Mouse (Mus musculus): ENCODE results near the gene Alox12. TPM values are rescaled to one million over a fixed set of nuclear protein-coding genes. Genes with fewer than 3 reads are reported as not detected.

The Alox12 gene
- polyA plus RNA-seq, 1 experiment = 1.2 TPM

GRCm38 (mm10) chr11:70271641-70272040, 16.5 kb upstream of the Alox12 start:
- no peak for TF ChIP-seq CTCF (IDR thresholded peaks at IDR 0.05; ENCODE audit: borderline replicate concordance, control insufficient read depth, extremely low read depth, insufficient read depth, low read length, poor library complexity)
- no peak for TF ChIP-seq POLR2A (IDR thresholded peaks at IDR 0.05; ENCODE audit: control insufficient read depth, extremely low read depth, insufficient read depth, low read length, poor library complexity)
- Histone ChIP-seq H3K27ac (ENCODE audit: control insufficient read depth, insufficient read depth, low read length) (no peak overlapping the region), H3K4me3 (ENCODE audit: control insufficient read depth, insufficient read depth, low read length) (no peak overlapping the region), H3K36me3 (ENCODE audit: control insufficient read depth, insufficient read depth, low read length) (no peaks in the 10 kb centered on the region), H3K4me1 (replicated peaks; ENCODE audit: control insufficient read depth, insufficient read depth, low read length) (peaks cover 4% of the 10 kb centered on the region), H3K27me3 (ENCODE audit: control insufficient read depth, insufficient read depth, low read length) (no peaks in the 10 kb centered on the region)
- WGBS = 93% methylated on average over 7 of the region's 7 CpGs
- no peak for DNase-seq

- Histone ChIP-seq H3K4me1 (replicated peaks; ENCODE audit: control insufficient read depth, insufficient read depth, low read length) (peaks cover 22% of the 10 kb centered on the region), H3K27ac (ENCODE audit: control insufficient read depth, insufficient read depth, low read length) (peak overlapping the region; percentile 91), H3K27me3 (ENCODE audit: control insufficient read depth, insufficient read depth, low read length) (no peaks in the 10 kb centered on the region), H3K4me3 (ENCODE audit: control insufficient read depth, insufficient read depth, low read length) (no peak overlapping the region), H3K36me3 (ENCODE audit: control insufficient read depth, insufficient read depth, low read length) (no peaks in the 10 kb centered on the region)
- TF ChIP-seq CTCF (IDR thresholded peaks at IDR 0.05; ENCODE audit: borderline replicate concordance, control insufficient read depth, extremely low read depth, insufficient read depth, low read length, poor library complexity) (no peak), POLR2A (IDR thresholded peaks at IDR 0.05; ENCODE audit: control insufficient read depth, extremely low read depth, insufficient read depth, low read length, poor library complexity) (no peak)
- no peak for DNase-seq
- WGBS = 94% methylated on average over 1 of the region's 1 CpGs
These were observed 11.3 kb upstream of the Alox12 start for GRCm38 (mm10) chr11:70266405-70266804.

GRCm38 (mm10) chr11:70265819-70266218, 10.7 kb upstream of the Alox12 start:
- WGBS = 64% methylated on average over 4 of the region's 4 CpGs
- Histone ChIP-seq H3K27me3 (ENCODE audit: control insufficient read depth, insufficient read depth, low read length) (no peaks in the 10 kb centered on the region), H3K4me3 (ENCODE audit: control insufficient read depth, insufficient read depth, low read length) (no peak overlapping the region), H3K27ac (ENCODE audit: control insufficient read depth, insufficient read depth, low read length) (peak overlapping the region; percentile 91), H3K4me1 (replicated peaks; ENCODE audit: control insufficient read depth, insufficient read depth, low read length) (peaks cover 22% of the 10 kb centered on the region), H3K36me3 (ENCODE audit: control insufficient read depth, insufficient read depth, low read length) (no peaks in the 10 kb centered on the region)
- no peak for DNase-seq
- TF ChIP-seq CTCF (IDR thresholded peaks at IDR 0.05; ENCODE audit: borderline replicate concordance, control insufficient read depth, extremely low read depth, insufficient read depth, low read length, poor library complexity) (no peak), POLR2A (IDR thresholded peaks at IDR 0.05; ENCODE audit: control insufficient read depth, extremely low read depth, insufficient read depth, low read length, poor library complexity) (no peak)

- WGBS = 6% methylated on average over 3 of the region's 3 CpGs
- peak; percentile 48 for DNase-seq
- no peak for TF ChIP-seq POLR2A (IDR thresholded peaks at IDR 0.05; ENCODE audit: control insufficient read depth, extremely low read depth, insufficient read depth, low read length, poor library complexity)
- TF ChIP-seq CTCF (IDR thresholded peaks at IDR 0.05; ENCODE audit: borderline replicate concordance, control insufficient read depth, extremely low read depth, insufficient read depth, low read length, poor library complexity) = no peak
- H3K4me1 ChIP-seq (replicated peaks; ENCODE audit: control insufficient read depth, insufficient read depth, low read length) = peaks cover 22% of the 10 kb centered on the region
- H3K27me3 ChIP-seq (ENCODE audit: control insufficient read depth, insufficient read depth, low read length) = no peaks in the 10 kb centered on the region
- no peaks in the 10 kb centered on the region for H3K36me3 ChIP-seq (ENCODE audit: control insufficient read depth, insufficient read depth, low read length)
- no peak overlapping the region for H3K4me3 ChIP-seq (ENCODE audit: control insufficient read depth, insufficient read depth, low read length)
- peak overlapping the region; percentile 91 for H3K27ac ChIP-seq (ENCODE audit: control insufficient read depth, insufficient read depth, low read length)
These were observed 10.1 kb upstream of the Alox12 start for GRCm38 (mm10) chr11:70265252-70265651.

- no peak for DNase-seq
- peaks cover 8% of the 10 kb centered on the region; the same call in 1 of the 2 replicates for H3K27me3 ChIP-seq (ENCODE audit: control insufficient read depth, insufficient read depth, low read length)
- no peak overlapping the region for H3K27ac ChIP-seq (ENCODE audit: control insufficient read depth, insufficient read depth, low read length)
- 97% methylated on average over 4 of the region's 4 CpGs for WGBS
- H3K4me1 ChIP-seq (replicated peaks; ENCODE audit: control insufficient read depth, insufficient read depth, low read length) = peaks cover 12% of the 10 kb centered on the region
- TF ChIP-seq CTCF (IDR thresholded peaks at IDR 0.05; ENCODE audit: borderline replicate concordance, control insufficient read depth, extremely low read depth, insufficient read depth, low read length, poor library complexity) = no peak
- no peak for TF ChIP-seq POLR2A (IDR thresholded peaks at IDR 0.05; ENCODE audit: control insufficient read depth, extremely low read depth, insufficient read depth, low read length, poor library complexity)
- H3K36me3 ChIP-seq (ENCODE audit: control insufficient read depth, insufficient read depth, low read length) = no peaks in the 10 kb centered on the region
- no peak overlapping the region for H3K4me3 ChIP-seq (ENCODE audit: control insufficient read depth, insufficient read depth, low read length)
These were observed 3.9 kb upstream of the Alox12 start for GRCm38 (mm10) chr11:70259035-70259434.

GRCm38 (mm10) chr11:70254337-70254736, 816 bp downstream of the Alox12 start:
- no peak for DNase-seq
- Histone ChIP-seq H3K4me3 (ENCODE audit: control insufficient read depth, insufficient read depth, low read length) (no peak overlapping the region), H3K27me3 (ENCODE audit: control insufficient read depth, insufficient read depth, low read length) (peaks cover 15% of the 10 kb centered on the region), H3K4me1 (replicated peaks; ENCODE audit: control insufficient read depth, insufficient read depth, low read length) (peaks cover 14% of the 10 kb centered on the region), H3K36me3 (ENCODE audit: control insufficient read depth, insufficient read depth, low read length) (no peaks in the 10 kb centered on the region), H3K27ac (ENCODE audit: control insufficient read depth, insufficient read depth, low read length) (no peak overlapping the region)
- 7% methylated on average over 18 of the region's 18 CpGs for WGBS
- TF ChIP-seq CTCF (IDR thresholded peaks at IDR 0.05; ENCODE audit: borderline replicate concordance, control insufficient read depth, extremely low read depth, insufficient read depth, low read length, poor library complexity) (no peak), POLR2A (IDR thresholded peaks at IDR 0.05; ENCODE audit: control insufficient read depth, extremely low read depth, insufficient read depth, low read length, poor library complexity) (no peak)

- H3K27ac ChIP-seq (ENCODE audit: control insufficient read depth, insufficient read depth, low read length) = no peak overlapping the region
- H3K4me1 ChIP-seq (replicated peaks; ENCODE audit: control insufficient read depth, insufficient read depth, low read length) = peaks cover 14% of the 10 kb centered on the region
- H3K27me3 ChIP-seq (ENCODE audit: control insufficient read depth, insufficient read depth, low read length) = peaks cover 15% of the 10 kb centered on the region
- 94% methylated on average over 8 of the region's 8 CpGs for WGBS
- no peak overlapping the region for H3K4me3 ChIP-seq (ENCODE audit: control insufficient read depth, insufficient read depth, low read length)
- H3K36me3 ChIP-seq (ENCODE audit: control insufficient read depth, insufficient read depth, low read length) = no peaks in the 10 kb centered on the region
- TF ChIP-seq POLR2A (IDR thresholded peaks at IDR 0.05; ENCODE audit: control insufficient read depth, extremely low read depth, insufficient read depth, low read length, poor library complexity) (no peak), CTCF (IDR thresholded peaks at IDR 0.05; ENCODE audit: borderline replicate concordance, control insufficient read depth, extremely low read depth, insufficient read depth, low read length, poor library complexity) (no peak)
- no peak for DNase-seq
These were observed 3.3 kb downstream of the Alox12 start for GRCm38 (mm10) chr11:70251853-70252252.

All from thymus, adult 2 months (tissue).